Mouse (Mus musculus): ENCODE data around the gene Mlf2.
A peak's percentile ranks its signal among the peaks of the same experiment; 100 is the strongest.

The Mlf2 gene

GRCm38 (mm10) chr6:124913214-124913613, 18.0 kb upstream of the Mlf2 start:
- no peak for DNase-seq (ENCODE audit: low spot score)

GRCm38 (mm10) chr6:124913721-124914285, 17.4 kb upstream of the Mlf2 start:
- no peak for DNase-seq (ENCODE audit: low spot score)

- DNase-seq (ENCODE audit: low spot score): no peak
These were observed 16.7 kb upstream of the Mlf2 start for GRCm38 (mm10) chr6:124914511-124914910.

DNA sequence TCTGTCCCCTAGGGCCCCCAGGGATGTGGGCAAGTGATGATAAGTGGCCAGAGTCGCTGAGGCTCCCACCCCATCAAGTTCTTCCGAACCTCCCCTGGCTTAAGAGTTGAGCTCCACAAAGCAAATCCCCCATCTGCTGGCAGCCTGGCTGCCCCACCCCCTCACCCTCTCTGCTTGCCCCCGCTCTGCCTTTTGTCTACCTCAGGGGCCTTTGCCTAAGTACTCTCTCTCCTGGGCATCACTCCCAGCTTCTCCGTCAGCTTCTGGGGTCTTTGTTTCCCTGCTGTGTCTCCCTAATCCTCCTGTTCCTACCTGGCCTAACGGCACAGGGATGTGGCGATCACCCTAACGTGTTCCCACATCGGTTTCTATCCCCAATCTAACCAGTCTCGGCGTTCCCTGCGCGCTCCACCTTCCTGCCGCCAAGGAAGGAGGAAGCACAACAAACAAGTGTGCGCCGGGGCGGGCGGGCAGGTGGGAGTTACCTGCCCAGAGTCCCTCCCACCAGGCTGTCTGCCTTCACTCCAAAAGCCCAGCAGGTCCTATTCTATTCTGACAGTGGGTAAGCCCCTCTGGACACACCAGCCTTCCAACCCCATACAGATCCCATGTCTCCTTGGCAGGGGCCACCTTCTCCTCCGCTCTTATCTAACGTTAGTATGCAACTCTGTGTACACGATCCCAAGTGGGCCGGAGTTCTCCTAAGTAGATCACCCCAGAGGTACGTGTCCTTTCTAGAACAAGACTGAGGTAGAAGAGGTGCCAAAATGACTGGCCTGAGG, 15.8 kb upstream of the Mlf2 start:
- no peak for DNase-seq (ENCODE audit: low spot score)

DNA sequence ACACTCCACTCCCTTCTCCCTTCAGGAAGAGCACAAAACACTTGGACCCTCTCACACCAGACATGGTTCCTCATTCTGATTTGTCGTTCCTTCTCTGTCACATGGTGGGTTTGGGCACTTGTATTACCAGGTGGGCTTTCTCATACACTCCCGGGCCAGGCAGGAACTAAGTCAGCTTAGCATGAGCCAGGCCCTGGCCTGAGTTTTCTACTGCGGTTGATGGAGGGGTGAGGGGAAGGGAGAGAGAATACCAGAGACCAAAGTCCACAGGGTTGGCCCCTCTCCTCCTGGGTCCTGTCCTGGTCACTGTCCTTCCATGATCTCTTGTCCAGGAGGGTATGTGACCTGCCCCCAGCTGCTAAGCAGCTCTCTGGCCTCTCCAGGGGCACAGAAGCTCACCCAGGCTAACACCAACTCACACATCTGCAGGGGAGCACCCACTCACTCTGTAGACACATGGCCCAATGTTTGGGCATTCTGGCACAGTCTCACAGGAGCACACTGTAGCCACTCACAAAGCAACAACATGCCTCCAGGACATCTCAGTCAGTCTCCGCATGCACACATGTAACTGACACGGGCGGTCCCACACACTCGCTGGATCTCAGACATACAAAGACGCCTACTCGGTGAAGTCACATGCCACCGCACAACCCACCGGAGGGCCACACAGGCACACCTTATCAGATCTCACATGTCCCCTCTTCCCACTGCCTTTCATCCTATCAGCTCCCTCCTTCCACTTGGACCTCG, 15.1 kb upstream of the Mlf2 start:
- DNase-seq (ENCODE audit: low spot score): no peak

DNA sequence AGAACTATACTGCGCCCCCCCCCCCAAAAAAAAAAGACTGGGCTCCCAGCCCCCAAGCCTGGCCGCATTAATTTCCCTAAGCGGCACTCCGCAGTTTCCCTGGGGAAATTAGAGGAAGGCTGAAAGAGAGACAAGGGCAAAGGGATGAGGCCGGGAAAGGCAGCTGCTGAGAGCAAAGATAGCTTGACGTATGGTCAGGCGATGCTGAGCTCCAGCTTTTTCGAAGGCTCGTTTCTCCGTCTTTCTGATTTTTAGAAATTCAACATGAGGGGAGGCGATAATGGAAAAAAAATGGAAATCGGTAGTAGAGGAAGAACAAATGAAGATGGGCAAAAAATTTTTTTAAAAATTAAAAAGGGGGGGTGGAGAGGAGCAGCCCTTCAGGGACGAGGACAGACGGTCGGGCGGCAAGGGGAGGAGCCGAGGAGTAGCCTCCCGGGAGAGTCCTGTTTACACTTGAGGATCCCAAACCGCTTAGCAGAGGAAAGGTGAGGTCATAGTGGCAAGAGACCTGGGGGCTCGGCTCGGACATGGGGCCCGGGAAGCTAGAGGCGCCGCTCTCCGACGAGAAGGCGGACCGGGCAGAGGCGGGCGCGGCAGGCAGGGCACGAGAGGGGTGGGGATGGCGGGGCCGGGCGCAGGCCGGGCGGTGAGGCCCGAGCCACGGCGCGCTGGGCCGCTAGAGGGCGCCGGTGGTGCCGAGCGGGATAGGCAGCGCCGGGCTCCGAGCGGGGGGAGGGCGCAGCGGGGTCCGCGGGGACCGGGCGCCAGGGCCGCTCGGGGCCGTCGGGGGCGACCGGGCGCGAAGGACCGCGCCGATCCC, 14.3 kb upstream of the Mlf2 start:
- peak; percentile 92 for DNase-seq (ENCODE audit: low spot score)

DNA sequence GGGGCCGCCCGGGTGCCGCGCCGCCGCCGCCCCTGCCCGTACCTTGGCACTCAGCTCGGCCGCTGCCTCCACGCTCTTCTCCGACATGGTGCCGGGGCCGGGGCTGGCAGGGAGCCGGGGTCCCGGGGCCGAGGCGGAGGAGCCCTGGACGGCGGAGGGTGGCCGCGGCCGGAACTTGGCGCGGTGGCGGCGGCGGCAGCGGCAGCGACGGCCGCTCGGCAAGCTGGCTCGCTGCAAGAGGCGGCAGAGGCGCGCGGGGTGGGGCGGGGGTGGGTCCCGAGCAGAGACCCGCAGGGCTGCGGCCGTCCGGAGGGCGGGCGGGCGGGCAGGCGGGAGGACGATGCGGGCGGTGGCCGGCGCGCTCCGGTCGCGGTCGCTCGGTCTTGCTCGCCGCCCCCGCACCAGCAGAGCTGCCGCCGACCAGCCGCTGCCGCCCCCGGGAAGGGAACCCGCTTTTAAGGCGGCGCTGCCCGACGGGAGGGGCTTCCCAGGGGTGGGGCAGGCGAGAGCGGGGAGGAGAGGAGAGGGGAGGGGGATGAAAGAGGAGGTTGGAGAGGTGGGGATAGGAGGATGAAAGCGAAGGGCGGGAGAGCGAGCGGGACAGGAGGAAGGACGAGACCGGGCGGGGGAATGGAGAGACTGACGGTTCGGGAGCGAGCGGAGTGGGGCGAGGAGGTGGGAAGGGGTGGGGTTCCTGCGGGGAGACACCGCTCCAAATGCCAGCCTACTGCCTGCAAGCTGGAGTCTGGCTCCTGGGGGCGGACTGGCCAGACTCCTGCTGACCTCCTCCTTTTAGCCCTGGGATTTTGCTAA, 13.5 kb upstream of the Mlf2 start:
- peak; percentile 94 for DNase-seq (ENCODE audit: low spot score)

GRCm38 (mm10) chr6:124918331-124918690, 12.9 kb upstream of the Mlf2 start:
- no peak for DNase-seq (ENCODE audit: low spot score)

DNA sequence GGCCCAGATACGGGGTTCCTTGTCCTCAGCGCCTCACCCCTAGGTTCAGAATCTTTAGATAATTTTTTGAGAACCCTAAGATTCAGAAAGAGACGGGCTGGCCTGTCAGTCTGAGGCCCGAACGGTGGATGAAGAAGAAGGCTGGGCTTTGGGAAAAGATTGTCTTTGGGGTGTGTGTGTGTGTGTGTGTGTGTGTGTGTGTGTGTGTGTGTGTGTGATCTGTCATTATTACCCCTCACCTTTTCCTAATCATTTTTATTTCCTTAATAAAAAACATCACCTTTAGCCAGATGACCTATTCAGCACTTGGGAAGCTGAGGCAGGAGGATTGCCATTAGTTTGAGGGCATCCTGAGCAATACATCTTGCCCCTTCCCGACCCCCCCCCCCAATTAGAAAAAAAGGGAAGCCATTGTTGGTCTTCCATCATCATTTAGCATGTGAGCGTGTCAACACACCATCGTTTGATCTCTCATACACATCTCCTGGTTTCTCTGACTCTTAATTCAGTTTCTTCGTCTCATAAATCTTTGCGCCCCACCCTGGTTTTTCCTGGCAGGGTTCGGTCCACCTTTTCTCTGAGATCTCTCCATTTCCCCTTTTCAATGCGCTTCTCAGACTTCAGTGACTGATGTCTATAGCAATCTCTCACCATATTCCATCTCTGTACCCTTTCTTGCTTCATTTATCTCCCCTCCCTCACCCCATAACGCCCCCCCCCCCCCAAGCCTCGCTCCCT, 12.1 kb upstream of the Mlf2 start:
- no peak for DNase-seq (ENCODE audit: low spot score)

- DNase-seq (ENCODE audit: low spot score): peak; percentile 98
These were observed 11.4 kb upstream of the Mlf2 start, which contains the start of gene Ptms for GRCm38 (mm10) chr6:124919695-124920317. Ptms (minus strand) TSS chr6:124920103.

GRCm38 (mm10) chr6:124920318-124921085, 10.7 kb upstream of the Mlf2 start:
- DNase-seq (ENCODE audit: low spot score): no peak

GRCm38 (mm10) chr6:124921539-124921938, 9.6 kb upstream of the Mlf2 start:
- no peak for DNase-seq (ENCODE audit: low spot score)

DNA sequence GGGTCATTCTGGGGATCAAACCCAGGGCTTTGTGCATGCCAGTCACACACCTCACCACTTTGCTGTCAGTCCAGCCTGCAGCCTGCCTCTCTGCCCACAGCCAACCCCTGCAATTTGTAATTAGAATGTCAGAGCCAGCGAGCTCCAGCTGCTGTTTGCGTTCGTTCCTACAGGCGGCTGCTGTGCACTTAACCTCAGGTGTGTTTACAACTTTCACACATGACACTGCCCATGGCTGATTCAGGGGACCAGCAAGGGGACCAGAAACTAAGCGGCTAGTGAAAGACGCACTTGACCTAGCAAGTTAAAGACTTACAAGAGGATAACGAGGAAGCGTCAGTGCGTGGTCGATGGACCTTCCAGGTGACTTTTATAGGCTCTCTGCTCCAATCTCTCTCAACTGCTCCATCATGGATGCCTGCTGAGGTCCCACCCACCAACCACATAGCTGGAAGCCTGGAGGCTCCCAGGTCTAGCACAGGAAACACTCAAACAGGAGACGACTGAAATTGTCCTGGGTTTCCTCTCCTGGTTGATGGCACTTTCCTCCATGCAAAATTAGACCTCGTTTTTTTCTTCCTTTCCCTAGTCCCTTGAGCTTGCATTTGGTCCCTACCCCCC, 5.9 kb upstream of the Mlf2 start:
- DNase-seq (ENCODE audit: low spot score): no peak

DNA sequence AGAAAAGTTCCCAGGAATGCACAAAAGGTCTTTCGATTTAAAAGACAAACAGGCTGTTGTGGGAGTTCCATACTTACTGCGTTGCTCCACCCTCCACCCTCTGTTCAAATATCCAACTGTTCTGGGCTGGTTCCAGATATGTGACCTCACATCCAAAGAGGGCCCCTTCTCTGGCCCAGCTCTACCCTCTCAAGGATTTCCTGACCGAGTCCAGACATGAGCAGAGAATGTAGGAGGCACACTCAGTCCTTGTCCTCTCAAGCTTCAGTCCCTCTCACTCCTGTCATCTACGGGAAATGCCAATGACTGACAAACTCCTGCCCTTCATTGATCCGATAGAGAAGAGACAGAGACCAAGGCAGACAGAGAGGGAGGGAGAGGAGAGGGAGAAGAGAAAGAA, 5.2 kb upstream of the Mlf2 start:
- DNase-seq (ENCODE audit: low spot score): peak; percentile 85

GRCm38 (mm10) chr6:124930231-124930630, 955 bp upstream of the Mlf2 start:
- peak; percentile 52 for DNase-seq (ENCODE audit: low spot score)

- DNase-seq (ENCODE audit: low spot score): no peak
These were observed 533 bp downstream of the Mlf2 start for GRCm38 (mm10) chr6:124931525-124932313.

DNA sequence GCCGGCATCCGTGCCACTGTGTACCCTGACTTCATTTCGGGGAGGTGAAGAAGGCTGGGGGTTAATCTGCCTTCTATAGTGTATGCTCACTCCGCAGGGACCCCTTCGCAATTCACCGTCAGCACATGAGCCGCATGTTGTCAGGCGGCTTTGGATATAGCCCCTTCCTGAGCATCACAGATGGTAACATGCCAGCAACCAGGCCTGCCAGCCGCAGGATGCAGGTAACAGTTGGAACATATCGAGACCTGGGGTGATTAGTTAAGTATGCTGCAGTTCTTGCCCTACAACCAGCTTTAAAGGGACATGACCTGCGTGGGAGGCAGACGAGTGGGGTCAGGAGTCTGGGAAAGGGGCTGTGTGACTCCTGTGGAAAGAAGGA, 1.1 kb downstream of the Mlf2 start:
- no peak for DNase-seq (ENCODE audit: low spot score)

DNA sequence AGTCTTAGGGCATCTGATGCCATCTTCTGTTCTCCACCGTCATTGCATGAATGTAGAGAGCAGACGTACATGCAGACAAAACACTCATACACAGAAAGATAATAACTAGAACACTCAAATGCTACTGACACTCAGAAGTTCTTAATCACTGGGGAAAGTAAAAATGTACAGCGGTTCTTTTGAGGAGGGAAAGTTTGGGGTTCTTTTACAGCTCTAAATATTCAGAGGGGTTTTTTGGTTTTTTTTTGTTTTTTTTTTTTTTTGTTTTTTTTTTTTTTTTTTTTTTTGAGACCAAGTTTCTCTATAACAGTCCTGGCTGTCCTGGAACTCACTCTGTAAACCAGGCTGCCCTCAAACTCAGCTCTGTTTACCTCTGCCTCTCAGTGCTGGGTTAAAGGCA, 1.9 kb downstream of the Mlf2 start:
- DNase-seq (ENCODE audit: low spot score): no peak

Measured in lung, postnatal 25 days (tissue).